Mouse (Mus musculus): ENCODE data around the gene Acot2.
"Not testable (repeated sequence)": the region's sequence is repeated elsewhere in the genome, so short reads cannot be mapped to it uniquely, and the experiment has no call there.

DNA sequence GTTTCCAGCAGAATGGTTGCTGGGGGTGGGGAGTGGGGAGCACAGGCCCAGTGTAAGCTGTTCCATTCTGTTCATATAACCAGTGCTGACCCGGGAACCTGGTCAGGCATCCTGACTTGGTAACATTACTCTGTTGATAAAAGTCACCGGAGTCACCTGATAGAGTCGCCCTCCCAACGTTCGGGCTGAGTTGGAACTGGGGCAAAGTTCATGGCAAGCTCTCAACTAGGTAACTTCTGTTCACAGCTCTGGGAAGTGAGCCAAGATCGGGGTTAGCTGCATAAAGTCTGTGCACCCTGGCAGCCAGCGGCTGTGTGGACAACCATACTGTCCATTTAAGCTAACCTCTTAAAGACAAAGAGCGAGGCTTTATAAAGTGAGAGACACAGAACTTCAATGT lies 11.6 kb downstream of the Acot2 start:
- not testable (repeated sequence) for TF ChIP-seq MAFK (IDR thresholded peaks at IDR 0.05; ENCODE audit: insufficient read depth, low read depth, low read length); ZC3H11A (IDR thresholded peaks at IDR 0.05; ENCODE audit: borderline replicate concordance, low read depth, low read length); ZNF384 (IDR thresholded peaks at IDR 0.05; ENCODE audit: low read depth, low read length); HCFC1 (IDR thresholded peaks at IDR 0.05; ENCODE audit: borderline replicate concordance, insufficient read depth, low read length); CHD2 (IDR thresholded peaks at IDR 0.05; ENCODE audit: low read depth, low read length)
